Mouse (Mus musculus) bone marrow, adult 2 months (tissue): ENCODE measurements around the gene Arhgap30.

ENCODE experiments used
- CTCF ChIP-seq: fragments of 200-500 bp; IDR thresholded peaks from 2 replicates; pipeline ENCODE4 v1.5.1; 2011; ENCODE audit warnings: low read length, control low read depth; ENCODE audit not compliant: control insufficient read depth, insufficient read depth
- POLR2A ChIP-seq: fragments of 200-500 bp; IDR thresholded peaks from 2 replicates; pipeline ENCODE4 v1.6.1; 2011; ENCODE audit warnings: low read depth, mild to moderate bottlenecking, control low read depth, low read length, borderline replicate concordance; ENCODE audit not compliant: control insufficient read depth

GRCm38 (mm10) chr1:171412001-171412441 is 23.3 kb downstream of the Arhgap30 start:
- TF ChIP-seq POLR2A (no peak), CTCF (no peak)
